Mouse (Mus musculus) lung, adult 2 months (tissue): ENCODE data around the gene Sorcs3.

Experiments
- CTCF ChIP-seq: fragments of 200-500 bp; IDR thresholded peaks from 2 replicates; pipeline ENCODE4 v1.5.1; 2011; ENCODE audit warnings: mild to moderate bottlenecking, low read length, control low read depth; ENCODE audit not compliant: insufficient read depth
- POLR2A ChIP-seq: fragments of 200-500 bp; IDR thresholded peaks from 2 replicates; pipeline ENCODE4 v1.6.1; 2011; ENCODE audit warnings: low read depth, mild to moderate bottlenecking, control low read depth, low read length, borderline replicate concordance; ENCODE audit errors: extremely low read depth

DNA sequence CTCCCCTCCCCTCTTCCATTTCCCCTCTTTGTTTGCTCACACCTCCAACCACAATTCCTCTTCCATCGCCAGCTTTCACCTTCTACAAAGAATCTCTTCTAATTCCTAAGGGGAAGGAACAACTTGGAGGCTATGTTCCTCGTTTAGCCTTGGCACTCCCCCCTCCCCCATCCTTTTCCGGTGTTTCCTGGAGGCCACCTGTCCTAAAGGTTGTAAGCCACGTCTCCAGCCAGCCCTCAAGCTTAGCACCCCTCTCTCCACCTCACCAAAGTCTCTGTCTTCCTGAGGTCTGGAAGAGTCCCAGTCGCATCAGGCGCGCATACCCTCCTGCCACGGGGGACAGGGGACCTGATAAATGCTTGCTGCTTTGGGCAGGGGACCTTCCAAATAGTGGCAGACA, 1.3 kb upstream of the Sorcs3 start:
- TF ChIP-seq CTCF = no peak
- no peak for TF ChIP-seq POLR2A
